Mouse (Mus musculus) induced T-regulatory cell, adult 2 months (primary cell): ENCODE results near the gene Crtc2.

ENCODE experiments used
- DNase-seq: peaks from one replicate; pipeline ENCODE4 v3.0.0-alpha.2; 2012; ENCODE audit warnings: low read depth

Crtc2 gene

DNA sequence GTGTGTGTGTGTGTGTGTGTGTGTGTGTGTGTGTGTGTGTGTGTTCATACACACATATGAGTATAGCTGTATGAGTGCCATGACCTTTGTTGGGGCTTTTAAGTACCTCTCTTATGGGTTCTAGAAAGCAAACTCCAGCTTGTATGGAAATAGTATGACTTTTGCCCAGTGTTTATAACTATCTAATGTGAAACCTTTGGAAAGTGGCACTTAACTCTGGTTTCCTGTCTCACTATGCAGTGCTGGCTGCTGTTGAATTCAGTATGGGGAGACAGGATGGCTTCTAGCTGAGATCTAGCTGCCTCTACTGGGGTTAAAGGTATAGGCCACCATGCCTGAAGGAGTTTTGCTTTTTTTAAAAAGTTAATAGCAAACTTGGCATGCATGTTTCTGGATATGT lies 55.6 kb downstream of the Crtc2 start:
- DNase-seq = peak; percentile 32

DNA sequence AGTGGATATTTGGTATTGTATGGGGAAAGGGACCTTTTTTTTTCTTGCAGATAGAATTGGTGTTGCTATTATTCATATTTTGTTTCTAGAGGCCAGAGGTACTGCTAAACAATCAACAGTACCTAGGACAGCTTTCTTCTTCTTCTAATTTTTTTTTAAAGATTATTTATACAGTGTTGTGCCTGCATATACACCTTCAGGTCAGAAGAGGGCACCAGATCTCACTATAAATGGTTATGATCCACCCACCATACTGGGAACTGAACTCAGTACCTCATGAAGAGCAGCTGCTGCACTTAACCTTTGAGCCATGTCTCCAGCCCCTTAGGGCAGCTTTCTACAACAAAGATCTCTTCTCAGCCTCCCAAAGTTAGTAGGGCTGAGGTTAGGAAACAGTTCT lies 59.4 kb downstream of the Crtc2 start:
- peak; percentile 68 for DNase-seq
